Mouse (Mus musculus): Measurements from ENCODE around the gene Gpr174. TPM values are rescaled to one million over a fixed set of nuclear protein-coding genes. Genes with fewer than 3 reads are reported as not detected.

The Gpr174 gene
- polyA plus RNA-seq, 1 experiment from 2014 or later, result not detected

Other genes with a start within 250 kb of the Gpr174 start
- not detected in 2 replicates for gene P2ry10, start 167.4 kb upstream of the Gpr174 start, polyA plus RNA-seq (2014; fragmentation: Nextera tagmentation; extraction: Ambion mirVana)
- 0.51 and 0.63 TPM in 2 replicates for gene P2ry10b, start 107.0 kb upstream of the Gpr174 start, polyA plus RNA-seq (2014; fragmentation: Nextera tagmentation; extraction: Ambion mirVana)
- 177 and 178 TPM in 2 replicates for gene Itm2a, start 147.5 kb downstream of the Gpr174 start, polyA plus RNA-seq (2014; fragmentation: Nextera tagmentation; extraction: Ambion mirVana)